Mouse (Mus musculus) brown adipose tissue, adult 24 weeks (tissue): Measurements from ENCODE around the gene Crip2. TPM values are rescaled to one million over a fixed set of nuclear protein-coding genes. Genes with fewer than 3 reads are reported as not detected.

Experiments
- H3K27ac ChIP-seq: fragments of 200-500 bp; replicated peaks from 2 replicates; pipeline ENCODE4 v1.5.1; 2012; ENCODE audit warnings: low read depth, mild to moderate bottlenecking, low read length
- H3K4me1 ChIP-seq: fragments of 200-500 bp; 2 replicates; pipeline ENCODE4 v1.6.1; 2012; ENCODE audit warnings: low read length, mixed read lengths; ENCODE audit not compliant: control insufficient read depth, insufficient read depth, insufficient read length
- H3K4me3 ChIP-seq: fragments of 200-500 bp; 2 replicates; pipeline ENCODE4 v1.5.1; 2012; ENCODE audit warnings: low read depth, mild to moderate bottlenecking, low read length, moderate library complexity; ENCODE audit not compliant: insufficient read depth
- polyA plus RNA-seq: library from polyadenylated mRNA; stranded (reverse); fragments of >200 nt; gene quantifications from 2 replicates; pipeline ENCODE4 v1.2.4, GENCODE M21; 2012; ENCODE audit not compliant: missing spikeins, insufficient read depth, insufficient read length

Gene Crip2
- polyA plus RNA-seq, 1 experiment, result 29.8 TPM

GRCm38 (mm10) chr12:113168031-113168536 lies 28.0 kb downstream of the Crip2 start:
- Histone ChIP-seq H3K27ac (no peak overlapping the region), H3K4me1 (no peaks in the 10 kb centered on the region)

GRCm38 (mm10) chr12:113176960-113177725 lies 37.1 kb downstream of the Crip2 start:
- Histone ChIP-seq H3K27ac (no peak overlapping the region), H3K4me3 (no peak overlapping the region), H3K4me1 (no peaks in the 10 kb centered on the region)

More at GRCm38 (mm10) chr12:113168031-113168536, 28.0 kb downstream of the Crip2 start:
- H3K4me3 ChIP-seq, result no peak overlapping the region

GRCm38 (mm10) chr12:113181020-113181419 lies 41.0 kb downstream of the Crip2 start:
- Histone ChIP-seq H3K4me1 (no peaks in the 10 kb centered on the region), H3K27ac (no peak overlapping the region), H3K4me3 (no peak overlapping the region)

GRCm38 (mm10) chr12:113184945-113185344 lies 44.9 kb downstream of the Crip2 start:
- no peak overlapping the region for H3K27ac ChIP-seq
- no peak overlapping the region for H3K4me3 ChIP-seq
- H3K4me1 ChIP-seq, result peaks cover 4% of the 10 kb centered on the region; the same call in 1 of the 2 replicates

GRCm38 (mm10) chr12:113185442-113186291 lies 45.6 kb downstream of the Crip2 start, which contains the start of gene Tmem121:
Gene Tmem121 (plus strand): TSS chr12:113185930.
- H3K4me3 ChIP-seq, result peak within 1 kb of the TSS; percentile 36

GRCm38 (mm10) chr12:113186326-113187010 lies 46.4 kb downstream of the Crip2 start:
- Histone ChIP-seq H3K27ac (no peak overlapping the region), H3K4me3 (peak overlapping the region; percentile 36; the same call in 1 of the 2 replicates), H3K4me1 (peaks cover 4% of the 10 kb centered on the region; the same call in 1 of the 2 replicates)

More at GRCm38 (mm10) chr12:113185442-113186291, 45.6 kb downstream of the Crip2 start, which contains the start of gene Tmem121:
- H3K4me1 ChIP-seq, result peaks cover 4% of the 10 kb centered on the region; the same call in 1 of the 2 replicates
- H3K27ac ChIP-seq, result no peak within 1 kb of the TSS

GRCm38 (mm10) chr12:113187011-113187375 lies 47.0 kb downstream of the Crip2 start:
- Histone ChIP-seq H3K4me1 (peaks cover 4% of the 10 kb centered on the region; the same call in 1 of the 2 replicates), H3K27ac (no peak overlapping the region), H3K4me3 (no peak overlapping the region)

- peaks cover 4% of the 10 kb centered on the region; the same call in 1 of the 2 replicates for H3K4me1 ChIP-seq
- H3K4me3 ChIP-seq, result peak overlapping the region; percentile 6; the same call in 1 of the 2 replicates
- H3K27ac ChIP-seq, result no peak overlapping the region
Measured at GRCm38 (mm10) chr12:113187584-113188295, 47.7 kb downstream of the Crip2 start.

- peaks cover 4% of the 10 kb centered on the region; the same call in 1 of the 2 replicates for H3K4me1 ChIP-seq
- no peak overlapping the region for H3K4me3 ChIP-seq
- no peak overlapping the region for H3K27ac ChIP-seq
Measured at GRCm38 (mm10) chr12:113188349-113189055, 48.5 kb downstream of the Crip2 start.

GRCm38 (mm10) chr12:113193423-113193822 lies 53.4 kb downstream of the Crip2 start:
- Histone ChIP-seq H3K4me3 (no peak overlapping the region), H3K4me1 (no peaks in the 10 kb centered on the region), H3K27ac (no peak overlapping the region)

Other genes starting within 250 kb of the Crip2 start
- 2.2 and 3.2 TPM in 2 replicates for gene Jag2, start 210.5 kb upstream of the Crip2 start, polyA plus RNA-seq
- 19.4 and 23.6 TPM in 2 replicates for gene Nudt14, start 198.1 kb upstream of the Crip2 start, polyA plus RNA-seq
- gene Btbd6, start 163.8 kb upstream of the Crip2 start, polyA plus RNA-seq, result 10.1 and 10.9 TPM in 2 replicates
- gene Brf1, start 139.5 kb upstream of the Crip2 start, polyA plus RNA-seq, result 11.1 and 12.2 TPM in 2 replicates
- 8.8 and 15.8 TPM in 2 replicates for gene Pacs2, start 125.7 kb upstream of the Crip2 start, polyA plus RNA-seq
- gene Tex22, start 65.7 kb upstream of the Crip2 start, polyA plus RNA-seq, result not detected in 2 replicates
- gene Mta1, start 42.0 kb upstream of the Crip2 start, polyA plus RNA-seq, result 19.6 and 20.6 TPM in 2 replicates
- 117 and 127 TPM in 2 replicates for gene Crip1, start 6.1 kb downstream of the Crip2 start, polyA plus RNA-seq
- not detected in 2 replicates for gene Tedc1, start 16.2 kb downstream of the Crip2 start, polyA plus RNA-seq
- gene Tmem121, start 45.7 kb downstream of the Crip2 start, polyA plus RNA-seq, result not detected in 2 replicates